ENCODE assay signal across 11 mouse cellular contexts in genomic region chr9:13539535-13539934, GRCm38 (mm10).
DNase-seq lines count a peak whose midpoint lies in the region; ATAC-seq and TF ChIP-seq lines count a peak whose summit lies in the region.
"Had no signal": no experiment of that assay in that cellular context is flagged by ENCODE, and none has a peak within 500 bp of the region (broad histone marks: within the 10 kb centered on the region; RNA-seq: fewer than 3 reads in every experiment).

No protein-coding gene starts in this region.

- H3K9me3 ChIP-seq in heart, embryonic 10.5 days: no peaks in the 10 kb centered on the region
- no peaks in the 10 kb centered on the region; the same call in 1 of the 2 replicates for H3K9me3 ChIP-seq in lung, embryonic 14.5 days (ENCODE audit: low read depth, low read length)
- peaks cover 3% of the 10 kb centered on the region; the same call in 1 of the 2 replicates for H3K9me3 ChIP-seq in embryonic facial prominence, embryonic 10.5 days
- no peaks in the 10 kb centered on the region for H3K9me3 ChIP-seq in limb, embryonic 14.5 days (ENCODE audit: control insufficient read depth, low read length)

- H3K4me1 ChIP-seq in heart, embryonic 10.5 days: peaks cover 49% of the 10 kb centered on the region
- peaks cover 13% of the 10 kb centered on the region for H3K4me1 ChIP-seq in lung, embryonic 14.5 days (ENCODE audit: insufficient read depth)
- peaks cover 65% of the 10 kb centered on the region for H3K4me1 ChIP-seq in embryonic facial prominence, embryonic 10.5 days
- peaks cover 39% of the 10 kb centered on the region for H3K4me1 ChIP-seq in limb, embryonic 14.5 days (ENCODE audit: control insufficient read depth, insufficient read depth, low read length)

- H3K36me3 ChIP-seq in heart, embryonic 10.5 days: no peaks in the 10 kb centered on the region
- no peaks in the 10 kb centered on the region for H3K36me3 ChIP-seq in lung, embryonic 14.5 days (ENCODE audit: insufficient read depth)
- H3K36me3 ChIP-seq in embryonic facial prominence, embryonic 10.5 days (replicated peaks): no peaks in the 10 kb centered on the region
- no peaks in the 10 kb centered on the region for H3K36me3 ChIP-seq in limb, embryonic 14.5 days (ENCODE audit: control insufficient read depth, insufficient read depth, low read length)

- intact Hi-C loops in heart, postnatal 14 days (cut with DNase I): no loop called here
- intact Hi-C loops in left cerebral cortex, postnatal 36 days (cut with DNase I): no loop called here

- TF ChIP-seq POLR2A in limb, embryonic 14.5 days (IDR thresholded peaks at IDR 0.05; ENCODE audit: borderline replicate concordance, extremely low read depth, insufficient read depth, insufficient read length): no peak

- H3K9ac ChIP-seq in lung, embryonic 14.5 days: no peak overlapping the region
- no peak overlapping the region for H3K9ac ChIP-seq in limb, embryonic 14.5 days (ENCODE audit: low read depth, low read length, severe bottlenecking)

- no peaks in the 10 kb centered on the region for H3K27me3 ChIP-seq in heart, embryonic 10.5 days (ENCODE audit: insufficient read depth, poor library complexity, severe bottlenecking)
- H3K27me3 ChIP-seq in lung, embryonic 14.5 days (ENCODE audit: insufficient read depth, low read length): no peaks in the 10 kb centered on the region
- no peaks in the 10 kb centered on the region for H3K27me3 ChIP-seq in embryonic facial prominence, embryonic 10.5 days (replicated peaks; ENCODE audit: low read depth, poor library complexity, severe bottlenecking)
- H3K27me3 ChIP-seq in limb, embryonic 14.5 days (ENCODE audit: control insufficient read depth, insufficient read depth, low read length): no peaks in the 10 kb centered on the region

- H3K27ac ChIP-seq in heart, embryonic 10.5 days: peak overlapping the region; percentile 52
- H3K27ac ChIP-seq in lung, embryonic 14.5 days (ENCODE audit: low read depth): no peak overlapping the region; the same call in 1 of the 2 replicates
- H3K27ac ChIP-seq in embryonic facial prominence, embryonic 10.5 days (replicated peaks): peak overlapping the region; percentile 72
- no peak overlapping the region for H3K27ac ChIP-seq in limb, embryonic 14.5 days (replicated peaks; ENCODE audit: low read depth, low read length)

- no peak overlapping the region for H3K4me2 ChIP-seq in lung, embryonic 14.5 days
- H3K4me2 ChIP-seq in limb, embryonic 14.5 days (replicated peaks; ENCODE audit: low read depth, low read length, severe bottlenecking): no peak overlapping the region

- TF ChIP-seq CTCF in lung, embryonic 14.5 days (IDR thresholded peaks at IDR 0.05; ENCODE audit: low read depth): no peak

- peak; percentile 48 for ATAC-seq in lung, embryonic 14.5 days (ENCODE audit: insufficient read depth)
- 0 out of 2 replicates have a peak, but pooled peaks have one; percentile 20 for ATAC-seq in limb, embryonic 14.5 days (ENCODE audit: low FRiP score, low read depth)
- ATAC-seq: intestine, postnatal 0 days had no signal

- DNase-seq in heart, embryonic 10.5 days (ENCODE audit: low spot score): no peak
- no peak for DNase-seq in heart, postnatal 14 days
- no peak for DNase-seq in lung, embryonic 14.5 days
- DNase-seq in lung, adult 18-20 months: no peak
- DNase-seq in embryonic facial prominence, embryonic 10.5 days (ENCODE audit: low spot score): peak; percentile 44
- DNase-seq in limb, embryonic 14.5 days (ENCODE audit: low spot score): no peak
- no peak for DNase-seq in left cerebral cortex, postnatal 36 days (ENCODE audit: low spot score in 2 of 2)
- DNase-seq: adrenal gland, postnatal 36 days; heart, postnatal 4 days; spleen, adult 18-20 months had no signal

- H3K4me3 ChIP-seq in heart, embryonic 10.5 days: no peak overlapping the region
- no peak overlapping the region for H3K4me3 ChIP-seq in lung, embryonic 14.5 days (ENCODE audit: low read depth, low read length)
- H3K4me3 ChIP-seq in embryonic facial prominence, embryonic 10.5 days: no peak overlapping the region
- no peak overlapping the region for H3K4me3 ChIP-seq in limb, embryonic 14.5 days (replicated peaks; ENCODE audit: low read length)

- WGBS in heart, embryonic 10.5 days: 56% methylated on average over 4 of the region's 4 CpGs
- WGBS in lung, embryonic 14.5 days: 50% methylated on average over 4 of the region's 4 CpGs
- WGBS in embryonic facial prominence, embryonic 10.5 days: 36% methylated on average over 4 of the region's 4 CpGs
- WGBS in limb, embryonic 14.5 days: 38% methylated on average over 4 of the region's 4 CpGs

Comparison
In these comparisons a context has a peak if more than half of its experiments do, and no peak if none do; other contexts are left out.
1. H3K27ac ChIP-seq: peak in heart, embryonic 10.5 days (single experiment) and embryonic facial prominence, embryonic 10.5 days (single experiment); none in lung, embryonic 14.5 days (single experiment) and limb, embryonic 14.5 days (single experiment).